Mouse (Mus musculus): ENCODE results near the gene Spryd4. TPM values are rescaled to one million over a fixed set of nuclear protein-coding genes. Genes with fewer than 3 reads are reported as not detected.
A peak's percentile ranks its signal among the peaks of the same experiment; 100 is the strongest.
"Not testable (repeated sequence)": the region's sequence is repeated elsewhere in the genome, so short reads cannot be mapped to it uniquely, and the experiment has no call there.

Gene Spryd4
- total RNA-seq, 2 experiments from 2014 or later: 39.3 to 40.6 TPM

- peak; percentile 97 for DNase-seq
- intact Hi-C loops (cut with DNase I; ENCODE audit: low total_unique reads): no loop called here
These were observed 17.5 kb downstream of the Spryd4 start, which contains the start of gene Gls2 for GRCm38 (mm10) chr10:128194024-128194550. Gene Gls2 (plus strand): TSS chr10:128194457.

- no peak for DNase-seq
- intact Hi-C loops (cut with DNase I; ENCODE audit: low total_unique reads): no loop called here
These were observed 18.5 kb downstream of the Spryd4 start for GRCm38 (mm10) chr10:128193113-128193512.

- DNase-seq; intact Hi-C loops (cut with DNase I; ENCODE audit: low total_unique reads): not testable (repeated sequence)
These were observed 19.4 kb downstream of the Spryd4 start for GRCm38 (mm10) chr10:128192030-128192766.

- no peak for DNase-seq
- intact Hi-C loops (cut with DNase I; ENCODE audit: low total_unique reads): no loop called here
These were observed 20.1 kb downstream of the Spryd4 start for GRCm38 (mm10) chr10:128191472-128191871.

- intact Hi-C loops (cut with DNase I; ENCODE audit: low total_unique reads): loop anchor here (5.0 kb wide), 2 partner anchors 46 to 96 kb away; partner anchors contain the start of gene Baz2a
- DNase-seq: peak; percentile 64
These were observed 23.2 kb downstream of the Spryd4 start for GRCm38 (mm10) chr10:128188242-128188877.

- intact Hi-C loops (cut with DNase I; ENCODE audit: low total_unique reads): loop anchor here (5.0 kb wide), 2 partner anchors 45 to 95 kb away; partner anchors contain the start of gene Baz2a
- no peak for DNase-seq
These were observed 24.4 kb downstream of the Spryd4 start for GRCm38 (mm10) chr10:128187181-128187605.

GRCm38 (mm10) chr10:128185959-128186358, 25.6 kb downstream of the Spryd4 start:
- DNase-seq: peak; percentile 75
- intact Hi-C loops (cut with DNase I; ENCODE audit: low total_unique reads): loop anchor here (5.0 kb wide), 2 partner anchors 44 to 94 kb away; partner anchors contain the start of gene Baz2a

GRCm38 (mm10) chr10:128185277-128185940, 26.2 kb downstream of the Spryd4 start:
- DNase-seq: peak; percentile 17
- intact Hi-C loops (cut with DNase I; ENCODE audit: low total_unique reads): loop anchor here (5.0 kb wide), 2 partner anchors 43 to 93 kb away; partner anchors contain the start of gene Baz2a

- no peak for DNase-seq
- intact Hi-C loops (cut with DNase I; ENCODE audit: low total_unique reads): no loop called here
These were observed 27.3 kb downstream of the Spryd4 start for GRCm38 (mm10) chr10:128184296-128184695.

GRCm38 (mm10) chr10:128179989-128180388, 31.6 kb downstream of the Spryd4 start, which contains the start of gene Rbms2:
Gene Rbms2 (minus strand): TSS chr10:128180297.
- no peak for DNase-seq
- intact Hi-C loops (cut with DNase I; ENCODE audit: low total_unique reads): no loop called here

- no peak for DNase-seq
- intact Hi-C loops (cut with DNase I; ENCODE audit: low total_unique reads): no loop called here
These were observed 34.3 kb downstream of the Spryd4 start for GRCm38 (mm10) chr10:128177316-128177715.

GRCm38 (mm10) chr10:128175996-128176755, 35.4 kb downstream of the Spryd4 start:
- DNase-seq: peak; percentile 64
- intact Hi-C loops (cut with DNase I; ENCODE audit: low total_unique reads): no loop called here

GRCm38 (mm10) chr10:128175302-128175701, 36.3 kb downstream of the Spryd4 start:
- DNase-seq: no peak
- intact Hi-C loops (cut with DNase I; ENCODE audit: low total_unique reads): no loop called here

- DNase-seq; intact Hi-C loops (cut with DNase I; ENCODE audit: low total_unique reads): not testable (repeated sequence)
These were observed 40.3 kb downstream of the Spryd4 start for GRCm38 (mm10) chr10:128171348-128171747.

GRCm38 (mm10) chr10:128167091-128167490, 44.5 kb downstream of the Spryd4 start:
- no peak for DNase-seq
- intact Hi-C loops (cut with DNase I; ENCODE audit: low total_unique reads): no loop called here

GRCm38 (mm10) chr10:128165726-128166125, 45.9 kb downstream of the Spryd4 start:
- DNase-seq; intact Hi-C loops (cut with DNase I; ENCODE audit: low total_unique reads): not testable (repeated sequence)
